Mouse (Mus musculus): ENCODE results near the gene Sla2. TPM values are rescaled to one million over a fixed set of nuclear protein-coding genes. Genes with fewer than 3 reads are reported as not detected.

Gene Sla2
- total and polyA plus RNA-seq, 3 experiments: 1.1 to 3.8 (median 1.4) TPM

GRCm38 (mm10) chr2:156869554-156869953, 17.4 kb downstream of the Sla2 start:
- Histone ChIP-seq H3K36me3 (replicated peaks in 1 of 2; ENCODE audit: control insufficient read depth in 1 of 2, insufficient read depth in 1 of 2, low read length in 1 of 2) (peaks cover 59 to 97% of the 10 kb centered on the region in 2 experiments), H3K27ac (ENCODE audit: insufficient read depth, low read depth) (no peak overlapping the region), H3K4me3 (replicated peaks in 1 of 3; ENCODE audit: low read depth in 2 of 3, low read length in 2 of 3, poor library complexity in 1 of 3) (no peak overlapping the region), H3K9me3 (replicated peaks; ENCODE audit: low read length) (no peaks in the 10 kb centered on the region), H3K79me2 (replicated peaks; ENCODE audit: control insufficient read depth, extremely low read depth, insufficient read depth, poor library complexity, severe bottlenecking) (peaks cover 19% of the 10 kb centered on the region), H3K9ac (ENCODE audit: insufficient read depth, low read depth) (no peak overlapping the region), H3K4me2 (ENCODE audit: insufficient read depth, low read depth, poor library complexity, severe bottlenecking) (no peak overlapping the region), H3K4me1 (ENCODE audit: control insufficient read depth in 1 of 2, insufficient read depth in 2 of 2) (peaks cover 0 to 15% of the 10 kb centered on the region in 2 experiments; a peak in 2 of 4 replicates), H3K27me3 (replicated peaks) (no peaks in the 10 kb centered on the region)
- dilution Hi-C loops (cut with MboI; ENCODE audit: extremely low pct_ligation_motif_present, extremely low pct_unique_long_range_greater_than_20kb, low sequenced_read_pairs) (no loop called here), in situ Hi-C loops (cut with MboI; ENCODE audit: low pct_ligation_motif_present, low pct_unique_long_range_greater_than_20kb, low sequenced_read_pairs) (no loop called here)
- DNase-seq (ENCODE audit: extremely low read depth): no peak
- TF ChIP-seq IRF4 (IDR thresholded peaks at IDR 0.05; ENCODE audit: low read depth, low read length) (no peak), GABPA (IDR thresholded peaks at IDR 0.05; ENCODE audit: insufficient replicate concordance, low read depth, low read length) (no peak), NELFE (IDR thresholded peaks at IDR 0.05; ENCODE audit: low read depth, low read length) (no peak), RCOR1 (conservative IDR thresholded peaks at IDR 0.05; ENCODE audit: low read depth, low read length) (no peak), RAD21 (IDR thresholded peaks at IDR 0.05; ENCODE audit: low read depth, low read length) (no peak), EP300 (IDR thresholded peaks at IDR 0.05; ENCODE audit: low read length) (no peak), MEF2A (IDR thresholded peaks at IDR 0.05; ENCODE audit: borderline replicate concordance, low read depth, low read length) (no peak), ETS1 (conservative IDR thresholded peaks at IDR 0.05; ENCODE audit: low read depth, low read length) (no peak), POLR2A (IDR thresholded peaks at IDR 0.05; ENCODE audit: low read depth, low read length) (no peak), CHD1 (IDR thresholded peaks at IDR 0.05; ENCODE audit: low read depth, low read length) (no peak), UBTF (IDR thresholded peaks at IDR 0.05; ENCODE audit: low read depth, low read length) (no peak)

DNA sequence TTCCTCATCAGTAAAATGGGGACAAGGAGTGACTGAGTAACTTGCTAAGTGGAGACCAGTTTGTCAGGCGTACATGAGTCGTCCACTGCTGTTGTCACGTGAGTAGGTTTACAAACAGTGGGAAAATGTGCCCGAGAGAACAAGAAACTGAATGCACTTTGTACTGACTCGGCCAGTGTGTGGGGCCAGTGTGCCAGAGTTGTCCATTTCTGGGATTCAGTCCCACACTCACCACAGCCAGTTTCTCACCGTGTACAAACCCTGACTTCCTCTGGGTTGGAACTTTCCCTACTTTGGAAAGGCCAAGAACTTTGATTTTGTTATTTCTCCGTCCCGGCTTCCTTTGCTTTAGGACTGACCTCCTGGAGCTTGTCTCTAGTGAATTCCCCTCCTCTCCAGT, 18.0 kb downstream of the Sla2 start:
- no peak overlapping the region for H3K4me3 ChIP-seq (replicated peaks in 1 of 3; ENCODE audit: low read depth in 2 of 3, low read length in 2 of 3, poor library complexity in 1 of 3)
- no peak overlapping the region for H3K9ac ChIP-seq (ENCODE audit: insufficient read depth, low read depth)
- no peaks in the 10 kb centered on the region for H3K27me3 ChIP-seq (replicated peaks)
- peaks cover 0 to 20% of the 10 kb centered on the region in 2 experiments; a peak in 2 of 4 replicates for H3K4me1 ChIP-seq (ENCODE audit: control insufficient read depth in 1 of 2, insufficient read depth in 2 of 2)
- no peak overlapping the region for H3K27ac ChIP-seq (ENCODE audit: insufficient read depth, low read depth)
- H3K4me2 ChIP-seq (ENCODE audit: insufficient read depth, low read depth, poor library complexity, severe bottlenecking): no peak overlapping the region
- dilution Hi-C loops (cut with MboI; ENCODE audit: extremely low pct_ligation_motif_present, extremely low pct_unique_long_range_greater_than_20kb, low sequenced_read_pairs): no loop called here
- H3K9me3 ChIP-seq (replicated peaks; ENCODE audit: low read length): no peaks in the 10 kb centered on the region
- no peak for DNase-seq (ENCODE audit: extremely low read depth)
- H3K79me2 ChIP-seq (replicated peaks; ENCODE audit: control insufficient read depth, extremely low read depth, insufficient read depth, poor library complexity, severe bottlenecking): peaks cover 25% of the 10 kb centered on the region
- peaks cover 53 to 92% of the 10 kb centered on the region in 2 experiments for H3K36me3 ChIP-seq (replicated peaks in 1 of 2; ENCODE audit: control insufficient read depth in 1 of 2, insufficient read depth in 1 of 2, low read length in 1 of 2)
- TF ChIP-seq ZMIZ1 (IDR thresholded peaks at IDR 0.05; ENCODE audit: low read depth, low read length) (no peak), MXI1 (IDR thresholded peaks at IDR 0.05; ENCODE audit: low read depth, low read length) (no peak), IRF4 (IDR thresholded peaks at IDR 0.05; ENCODE audit: low read depth, low read length) (no peak), E2F4 (IDR thresholded peaks at IDR 0.05; ENCODE audit: insufficient replicate concordance, low read depth, low read length) (no peak), CHD2 (IDR thresholded peaks at IDR 0.05; ENCODE audit: low read length) (no peak), ETS1 (conservative IDR thresholded peaks at IDR 0.05; ENCODE audit: low read depth, low read length) (no peak), BHLHE40 (IDR thresholded peaks at IDR 0.05; ENCODE audit: low read depth, low read length) (no peak), UBTF (IDR thresholded peaks at IDR 0.05; ENCODE audit: low read depth, low read length) (no peak), SIN3A (IDR thresholded peaks at IDR 0.05; ENCODE audit: low read length) (no peak), POLR2A (IDR thresholded peaks at IDR 0.05; ENCODE audit: low read depth, low read length) (no peak), RAD21 (IDR thresholded peaks at IDR 0.05; ENCODE audit: low read depth, low read length) (no peak)
- in situ Hi-C loops (cut with MboI; ENCODE audit: low pct_ligation_motif_present, low pct_unique_long_range_greater_than_20kb, low sequenced_read_pairs): no loop called here
